Comparison of ENCODE assay signal across 7 mouse cellular contexts in genomic region chr14:25567245-25567644, GRCm38 (mm10).
DNase-seq lines count a peak whose midpoint lies in the region; ATAC-seq and TF ChIP-seq lines count a peak whose summit lies in the region.

No protein-coding gene starts in this region.

- intact Hi-C loops in heart, postnatal 36 days (cut with DNase I) = loop anchor here (5.0 to 10.0 kb wide), 2 partner anchors 255 to 792 kb away; no protein-coding TSS in a partner anchor

- no peak for TF ChIP-seq EP300 in liver, embryonic 14.5 days (IDR thresholded peaks at IDR 0.05; ENCODE audit: low read depth)

- no peak overlapping the region for H3K4me3 ChIP-seq in neural tube, embryonic 15.5 days (replicated peaks)
- H3K4me3 ChIP-seq in liver, embryonic 14.5 days (ENCODE audit: insufficient read depth in 1 of 2, low read depth in 2 of 2, low read length in 2 of 2) = no peak overlapping the region

- WGBS in neural tube, embryonic 15.5 days = 58% methylated on average over 3 of the region's 3 CpGs
- WGBS in liver, embryonic 14.5 days (ENCODE audit: insufficient replicate concordance) = 38% methylated on average over 3 of the region's 3 CpGs

- H3K27ac ChIP-seq in neural tube, embryonic 15.5 days (replicated peaks) = no peak overlapping the region
- H3K27ac ChIP-seq in liver, embryonic 14.5 days = no peak overlapping the region

- no peak overlapping the region for H3K9ac ChIP-seq in neural tube, embryonic 15.5 days (replicated peaks)
- no peak overlapping the region for H3K9ac ChIP-seq in liver, embryonic 14.5 days (replicated peaks)

- no peak overlapping the region for H3K4me2 ChIP-seq in neural tube, embryonic 15.5 days
- H3K4me2 ChIP-seq in liver, embryonic 14.5 days (ENCODE audit: low read depth) = no peak overlapping the region

- peaks cover 6% of the 10 kb centered on the region for H3K36me3 ChIP-seq in neural tube, embryonic 15.5 days
- H3K36me3 ChIP-seq in liver, embryonic 14.5 days (replicated peaks; ENCODE audit: control insufficient read depth, insufficient read depth, low read depth) = no peaks in the 10 kb centered on the region

- no peaks in the 10 kb centered on the region for H3K27me3 ChIP-seq in neural tube, embryonic 15.5 days (replicated peaks)
- H3K27me3 ChIP-seq in liver, embryonic 14.5 days (ENCODE audit: control insufficient read depth, insufficient read depth, low read length) = no peaks in the 10 kb centered on the region

- peak; percentile 91 for TF ChIP-seq CTCF in liver, embryonic 14.5 days (IDR thresholded peaks at IDR 0.05; ENCODE audit: low read depth)

- peaks cover 40% of the 10 kb centered on the region for H3K4me1 ChIP-seq in neural tube, embryonic 15.5 days
- H3K4me1 ChIP-seq in liver, embryonic 14.5 days (replicated peaks; ENCODE audit: control insufficient read depth in 2 of 2, insufficient read depth in 2 of 2, low read length in 1 of 2) = peaks cover 3 to 17% of the 10 kb centered on the region in 2 experiments; a peak in 3 of 4 replicates

- DNase-seq in neural tube, embryonic 10.5 days (ENCODE audit: extremely low spot score, low spot score) = peak; percentile 71
- peak; percentile 87 for DNase-seq in ZHBTc4 (ENCODE audit: low read depth, low spot score)
- peak; percentile 71 for DNase-seq in cerebellum, postnatal 14 days
- DNase-seq in heart, postnatal 36 days = peak; percentile 76 to 83
- peak; percentile 42 to 52 (median 49) for DNase-seq in liver, embryonic 14.5 days (ENCODE audit: low read depth in 3 of 3, low spot score in 3 of 3)
- peak; percentile 70 for DNase-seq in right cerebral cortex, postnatal 4 days

- no peaks in the 10 kb centered on the region for H3K9me3 ChIP-seq in neural tube, embryonic 15.5 days (replicated peaks)
- H3K9me3 ChIP-seq in liver, embryonic 14.5 days (ENCODE audit: control insufficient read depth, low read length) = no peaks in the 10 kb centered on the region

- ATAC-seq in neural tube, embryonic 15.5 days (ENCODE audit: low FRiP score) = no peak
- peak; percentile 49; the same call in 1 of the 2 replicates for ATAC-seq in liver, embryonic 14.5 days (ENCODE audit: insufficient read depth)
